Mouse (Mus musculus) frontal cortex, postnatal 10 days (tissue): ENCODE data around the gene Tex2.

Source experiments
- DNase-seq, 2 experiments: peaks; one replicate each; pipeline ENCODE4 v3.0.0; 2022; ENCODE audit warnings: low spot score in 2 of 2, mixed read lengths in 1 of 2

Tex2 gene

DNA sequence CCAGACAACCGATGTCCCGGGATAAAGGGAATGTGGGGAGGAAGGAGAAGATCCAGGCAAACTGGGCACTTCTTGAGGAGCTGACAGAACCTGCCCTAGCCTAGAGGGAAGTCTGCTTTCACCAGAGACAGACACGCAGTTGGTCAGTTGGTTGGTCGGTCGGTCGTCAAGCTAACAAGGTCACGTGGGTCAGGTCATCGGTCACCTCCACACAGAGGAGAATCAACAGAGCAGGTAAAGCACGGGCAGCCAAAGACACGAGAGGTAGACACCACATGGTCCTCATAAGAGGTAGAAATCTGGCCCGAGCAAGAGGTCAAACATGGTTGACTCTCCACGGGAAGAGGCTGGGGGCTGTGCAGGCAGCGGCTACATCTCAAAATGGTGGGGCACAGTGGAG is 70.2 kb downstream of the Tex2 start:
- no peak for DNase-seq

DNA sequence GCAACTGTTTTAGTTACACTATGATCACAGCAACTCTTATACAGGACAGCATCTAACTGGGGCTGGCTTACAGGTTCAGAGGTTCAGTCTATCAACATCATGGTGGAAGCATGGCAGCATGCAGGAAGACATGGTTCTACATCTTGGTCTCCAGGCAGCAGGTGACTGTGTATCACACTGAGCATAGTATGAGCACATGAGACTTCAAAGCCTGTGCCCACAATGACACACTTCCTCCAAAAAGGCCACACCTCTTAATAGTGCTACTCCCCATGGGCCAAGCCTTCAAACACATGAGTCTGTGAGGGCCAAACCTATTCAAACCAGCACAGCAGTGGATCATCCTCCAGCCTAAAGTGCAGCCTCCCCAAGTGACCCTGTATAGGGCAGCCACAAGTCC is 70.8 kb downstream of the Tex2 start:
- no peak for DNase-seq

DNA sequence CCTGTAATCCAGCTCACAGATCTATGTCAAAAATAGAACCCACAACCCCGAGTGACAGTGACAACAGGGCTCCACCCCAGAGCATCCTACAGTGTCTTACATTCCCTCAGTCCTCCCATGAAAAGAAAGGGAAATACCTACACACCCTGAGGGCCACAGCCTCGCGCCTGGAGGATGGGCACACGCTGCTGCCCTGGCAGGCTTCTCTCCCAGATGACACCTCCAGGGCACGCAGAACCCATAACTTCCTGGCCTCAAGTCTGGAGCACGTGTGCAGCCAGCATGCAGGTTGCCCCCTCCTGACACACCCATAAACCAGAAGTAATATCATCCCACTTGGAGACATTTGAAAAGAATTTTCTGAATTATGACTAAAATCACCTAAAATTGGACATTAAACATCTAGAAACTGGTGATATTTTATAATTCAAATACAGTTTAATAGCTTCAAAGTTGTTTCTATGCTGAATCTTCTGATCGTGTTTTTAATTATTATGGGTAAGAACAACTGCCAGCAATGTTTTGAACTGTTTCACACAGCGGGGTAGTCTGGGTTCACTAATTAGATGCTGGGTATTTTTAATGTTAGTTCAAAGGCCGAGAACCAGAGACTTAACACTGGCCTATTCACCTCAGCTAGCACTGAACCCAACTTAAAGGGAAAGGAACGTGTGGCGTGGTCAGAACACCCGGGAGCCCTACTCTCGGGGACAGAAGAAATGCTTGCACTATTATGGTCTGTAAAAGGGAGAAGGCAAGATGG is 72.5 kb downstream of the Tex2 start:
- DNase-seq: no peak

DNA sequence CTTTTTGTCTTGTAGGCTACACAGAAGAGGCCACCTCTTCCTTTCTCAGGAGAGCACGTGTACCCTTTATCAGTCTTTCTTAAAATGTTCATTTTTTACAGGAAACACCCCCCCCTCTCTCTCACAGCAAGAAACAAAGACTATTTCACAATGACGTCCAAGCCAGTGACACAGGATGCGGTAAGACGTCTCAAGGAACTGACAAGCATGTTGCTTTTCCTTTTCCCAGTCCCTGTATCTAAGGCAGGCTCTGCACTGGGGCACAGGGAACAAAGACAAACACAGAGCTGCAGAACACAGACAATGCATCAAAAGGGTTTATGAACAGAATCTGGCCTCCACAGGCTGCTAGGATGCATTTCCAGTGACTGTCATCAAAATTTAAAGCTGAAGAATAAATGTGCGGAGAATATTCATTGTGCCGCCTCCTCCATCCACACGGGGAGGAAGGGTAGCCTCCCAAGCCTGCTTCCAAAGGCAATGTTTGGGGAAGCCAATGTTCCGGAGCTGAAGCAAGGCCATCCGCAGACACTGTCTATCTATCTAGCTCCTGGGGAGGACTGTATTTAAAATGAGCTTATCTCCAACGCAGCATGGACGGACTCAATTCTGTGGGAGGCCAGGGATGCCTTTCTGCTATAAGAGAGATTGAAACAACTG is 76.8 kb downstream of the Tex2 start:
- DNase-seq: no peak

DNA sequence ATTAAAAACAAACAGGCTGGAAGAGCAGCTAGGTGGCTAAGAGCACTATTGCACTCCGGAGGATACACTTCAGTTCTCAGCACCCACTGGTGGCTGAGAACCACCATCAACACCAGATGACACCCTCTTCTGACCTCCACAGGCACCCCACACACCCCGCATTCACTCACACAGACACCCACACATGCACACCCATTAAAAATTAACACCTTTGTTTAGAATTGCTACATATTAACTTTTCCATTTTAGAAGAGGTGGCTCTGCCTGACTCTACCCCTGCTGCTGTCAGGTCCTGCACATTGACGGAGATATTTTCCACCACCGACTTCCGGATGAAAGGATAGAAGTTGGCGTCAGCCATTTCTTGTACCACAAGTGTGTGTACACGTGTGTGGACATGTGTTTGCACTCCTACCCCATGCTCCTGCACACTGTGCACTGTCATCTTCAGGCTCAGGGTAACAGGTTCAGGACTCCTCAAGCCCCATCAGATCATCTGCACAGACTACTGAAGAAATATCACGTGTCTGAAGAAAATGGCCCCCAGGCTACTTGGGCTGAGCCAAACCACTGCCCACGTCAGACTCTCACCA is 77.5 kb downstream of the Tex2 start:
- DNase-seq: no peak

DNA sequence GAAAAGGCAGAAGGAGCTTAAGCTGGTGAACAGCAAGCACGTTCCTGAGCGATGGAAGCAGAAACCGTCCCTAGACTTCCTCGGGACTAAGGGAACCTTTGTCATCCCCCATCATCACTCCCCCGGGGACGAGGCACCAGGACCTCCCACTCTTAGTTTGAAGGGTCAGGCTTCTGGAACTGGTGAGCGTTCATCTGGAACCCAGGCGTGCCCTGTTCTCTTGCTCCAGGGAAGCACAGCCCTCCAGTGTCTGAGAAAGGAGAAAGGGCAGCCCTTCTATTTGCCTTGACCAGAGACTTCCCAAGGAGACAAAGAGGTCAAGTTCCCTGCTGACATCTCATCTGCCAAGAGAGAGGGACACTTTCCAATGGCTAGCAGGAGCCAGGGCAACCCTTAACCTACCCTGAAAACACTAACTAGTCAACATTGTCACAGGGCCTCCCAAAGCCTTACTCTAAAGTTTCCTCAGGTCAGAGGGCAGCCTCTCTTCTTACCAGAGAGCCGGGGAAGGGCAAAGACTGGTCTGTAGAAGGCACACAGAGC is 80.9 kb downstream of the Tex2 start:
- DNase-seq: no peak

DNA sequence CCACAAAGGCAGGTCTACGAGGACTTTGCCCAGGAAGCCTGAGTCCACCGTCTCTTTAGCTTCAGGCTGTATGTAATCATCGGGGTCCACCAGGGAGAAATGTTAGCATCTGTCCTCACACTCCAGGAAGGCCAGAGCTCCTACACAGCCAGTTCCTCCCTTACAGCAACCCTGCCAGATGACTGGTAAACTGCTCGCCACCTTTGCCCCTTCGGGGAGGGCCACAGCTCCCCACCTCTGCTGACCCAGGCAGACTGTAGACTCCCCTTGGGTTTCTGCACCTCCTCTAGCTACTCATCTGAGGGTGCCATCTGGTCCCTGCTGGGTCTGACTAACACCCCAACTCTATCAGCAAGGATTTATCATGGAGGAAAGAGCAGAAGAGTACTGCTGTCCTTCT is 83.4 kb downstream of the Tex2 start:
- DNase-seq: no peak

DNA sequence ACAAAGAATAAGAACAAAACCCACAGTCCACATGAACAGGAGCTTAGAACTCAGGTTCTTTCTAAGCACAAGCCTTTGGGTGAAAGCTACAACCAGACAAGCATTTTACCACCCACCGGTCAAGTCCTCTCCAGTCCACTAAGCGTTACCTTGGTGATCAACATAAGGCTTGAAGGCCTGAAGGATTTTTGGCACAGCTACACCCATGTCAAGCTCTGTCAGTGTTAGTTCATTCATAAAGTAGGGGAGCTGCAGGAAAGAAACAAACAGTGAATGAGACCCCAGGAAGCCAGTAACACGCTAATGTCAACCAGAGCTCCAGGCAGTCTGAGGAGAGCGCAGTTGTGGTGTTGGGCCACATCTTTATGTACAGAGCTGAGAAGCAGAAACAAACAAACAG is 84.1 kb downstream of the Tex2 start:
- no peak for DNase-seq

DNA sequence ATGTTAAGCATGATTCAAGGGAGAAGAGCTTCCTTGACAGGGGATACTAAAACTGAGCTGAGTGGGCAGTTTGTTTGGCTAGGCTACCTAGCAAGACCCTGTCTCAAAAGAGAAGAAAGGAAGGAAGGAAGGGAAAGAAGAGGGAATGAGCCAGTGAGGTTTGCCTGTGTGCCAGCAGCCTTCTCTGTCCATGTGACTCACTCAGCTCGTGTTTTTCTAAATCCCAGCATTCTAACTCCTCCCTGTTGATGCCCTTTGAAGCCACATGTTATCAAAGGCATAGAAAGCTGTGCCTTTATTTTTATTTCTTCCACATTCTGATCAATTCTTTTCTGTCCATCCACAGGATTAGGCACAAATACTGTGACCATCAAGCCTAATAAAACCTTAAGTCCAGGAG is 85.3 kb downstream of the Tex2 start:
- no peak for DNase-seq

DNA sequence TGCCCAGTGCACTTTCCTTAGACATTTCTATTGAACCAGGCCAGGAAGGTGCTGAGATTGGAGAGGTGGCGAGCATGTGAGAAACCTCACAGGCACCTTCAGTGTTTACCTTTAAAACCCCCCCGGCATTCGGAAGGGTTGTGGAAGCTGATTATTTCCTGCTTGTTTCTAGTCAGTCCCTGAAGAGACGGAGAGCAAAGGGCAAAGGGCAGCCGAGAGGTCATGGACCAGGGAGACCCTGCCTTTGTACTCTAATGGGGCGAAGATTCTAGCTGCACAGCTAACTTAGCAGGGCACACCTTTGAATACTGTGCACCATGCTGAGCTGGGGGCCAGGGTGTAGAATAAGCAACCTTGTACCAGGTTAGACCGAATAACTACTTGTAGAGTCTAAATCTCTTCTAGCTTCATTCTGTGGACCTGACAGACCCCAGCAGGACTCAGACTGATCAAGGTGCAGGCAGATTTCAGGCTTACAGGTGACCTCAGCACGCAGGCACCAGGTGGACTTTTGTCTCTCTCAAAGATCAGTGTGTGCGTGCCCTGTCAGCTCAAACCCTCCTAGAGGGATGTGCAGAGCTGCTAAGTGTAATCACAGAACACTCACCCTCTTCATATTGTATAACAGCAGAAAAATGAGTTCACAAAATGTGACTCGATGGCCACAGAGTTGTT is 85.9 kb downstream of the Tex2 start:
- DNase-seq: no peak

DNA sequence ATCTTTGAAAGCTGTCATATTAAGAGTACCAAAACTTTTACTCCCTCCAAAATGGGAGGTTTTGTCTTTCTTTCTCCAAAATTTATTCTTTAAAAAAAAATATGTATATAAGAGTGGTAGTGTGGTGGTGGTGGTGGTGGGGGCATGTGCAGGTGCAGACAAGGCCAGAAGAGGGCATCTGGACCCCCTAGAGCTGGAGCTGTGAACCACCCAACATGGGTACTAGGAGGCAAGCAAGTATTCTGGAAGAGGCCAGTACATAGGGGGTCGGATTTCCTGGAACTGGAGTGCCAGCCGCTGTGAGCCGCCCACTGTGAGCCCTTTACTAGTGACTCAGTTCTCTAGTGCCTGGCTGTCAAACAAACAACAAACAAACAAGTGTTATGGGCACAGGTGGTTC is 90.7 kb downstream of the Tex2 start:
- no peak for DNase-seq

DNA sequence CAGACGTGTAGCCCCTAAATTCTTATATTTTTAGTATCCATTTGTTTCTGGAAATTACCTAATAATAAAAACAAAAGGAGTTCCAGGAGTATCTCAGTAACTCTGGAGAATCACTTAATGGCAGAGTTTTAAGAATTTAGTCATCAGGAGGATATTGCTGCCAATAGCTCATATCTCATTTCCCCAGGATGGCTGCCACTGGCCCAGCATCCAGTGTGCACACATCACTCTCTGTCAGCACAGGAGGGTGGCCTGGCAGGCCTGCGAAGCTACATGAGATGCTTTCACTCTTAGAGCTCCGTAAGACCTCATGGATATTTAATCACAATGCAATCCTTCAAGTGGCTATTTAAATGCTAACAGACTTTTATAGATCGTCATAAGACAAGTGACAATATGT is 91.6 kb downstream of the Tex2 start:
- DNase-seq: no peak

DNA sequence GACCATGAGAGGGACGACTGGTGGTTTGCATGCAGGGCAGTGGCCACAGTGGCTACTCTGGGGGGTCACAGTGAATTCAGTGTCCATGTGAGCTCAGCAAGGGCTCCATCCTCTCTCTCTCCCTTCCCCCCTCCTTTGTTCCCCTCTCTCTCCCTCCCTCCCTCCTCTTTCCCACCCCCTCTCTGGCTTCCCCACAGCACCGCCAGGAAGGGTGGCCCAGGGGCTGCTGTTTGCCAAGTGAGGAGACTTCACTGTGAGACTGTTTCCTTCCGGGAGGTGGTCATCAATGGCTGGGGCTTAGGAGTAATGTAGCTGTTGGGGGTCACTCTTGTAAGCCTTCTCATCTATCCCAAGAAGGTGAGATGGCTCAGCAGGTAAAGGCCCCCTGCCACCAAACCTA is 92.8 kb downstream of the Tex2 start:
- no peak for DNase-seq

DNA sequence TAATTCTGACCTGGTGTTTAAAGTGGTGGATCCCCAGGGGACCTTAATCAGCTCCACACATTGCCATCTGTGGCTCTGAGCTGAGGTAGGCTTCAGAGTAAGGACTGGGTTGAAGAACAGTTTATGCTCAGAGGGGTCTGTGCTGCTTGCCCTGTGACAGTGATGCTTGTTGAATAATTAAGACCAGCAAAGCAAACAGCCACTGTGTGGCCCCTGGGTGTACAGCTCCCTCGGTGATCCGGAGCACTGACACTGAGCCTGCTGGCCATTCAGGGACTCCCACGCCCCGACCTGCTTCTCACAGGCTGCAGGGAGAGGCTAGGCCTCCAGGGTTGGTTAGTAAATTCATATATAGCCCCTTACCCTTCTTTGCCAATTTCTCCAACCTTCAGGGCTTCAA is 93.7 kb downstream of the Tex2 start:
- DNase-seq: no peak

DNA sequence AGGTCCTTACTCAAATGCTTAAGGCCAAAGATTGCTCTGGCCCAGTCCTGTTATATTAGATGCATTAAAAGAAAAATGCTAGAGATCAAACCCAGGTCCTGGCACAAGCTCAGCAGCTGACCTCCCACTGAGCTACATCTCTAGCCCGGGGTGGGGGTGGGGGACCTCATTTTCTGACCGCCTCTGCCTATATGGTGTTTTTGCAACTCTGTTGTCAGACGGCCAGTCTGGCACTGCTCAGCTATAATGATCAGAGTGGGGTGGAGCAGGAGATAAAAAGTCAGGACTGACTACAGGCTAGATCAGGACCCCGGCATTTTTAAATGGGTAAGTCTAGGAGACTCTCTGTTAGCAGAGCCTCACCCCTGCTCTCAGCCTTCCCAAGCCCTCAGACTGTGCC is 94.8 kb downstream of the Tex2 start:
- DNase-seq: no peak

DNA sequence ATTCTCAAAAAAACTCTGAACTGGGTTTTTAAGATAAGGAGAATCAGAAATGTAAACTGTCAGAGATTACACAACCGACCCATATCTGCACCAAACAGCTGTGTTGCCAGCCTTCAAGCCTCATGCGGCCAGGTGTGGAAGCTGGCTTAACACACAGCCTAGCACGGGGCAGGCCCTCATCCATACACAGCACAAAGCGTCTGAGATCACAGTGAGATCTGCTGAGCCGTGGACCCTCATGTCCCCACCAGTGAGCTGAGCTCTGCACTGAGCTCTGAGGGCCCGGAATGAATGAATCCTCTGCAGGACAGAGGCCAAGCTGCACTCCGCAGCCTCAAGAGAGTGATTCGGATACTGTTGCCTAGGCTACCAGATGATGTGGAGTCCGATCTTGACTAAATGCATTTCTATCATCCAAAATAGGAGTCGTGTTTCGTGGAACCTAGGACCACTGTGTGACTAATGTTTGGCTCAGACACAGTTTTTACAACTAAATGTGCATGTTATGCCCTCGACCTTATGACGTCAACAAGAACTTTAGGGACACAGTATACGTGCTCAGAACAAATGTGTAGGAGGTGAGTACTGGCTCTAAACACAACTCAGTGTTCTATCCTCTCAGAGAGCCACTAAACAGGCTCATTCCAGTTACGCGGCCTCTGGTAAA is 98.0 kb downstream of the Tex2 start:
- no peak for DNase-seq

DNA sequence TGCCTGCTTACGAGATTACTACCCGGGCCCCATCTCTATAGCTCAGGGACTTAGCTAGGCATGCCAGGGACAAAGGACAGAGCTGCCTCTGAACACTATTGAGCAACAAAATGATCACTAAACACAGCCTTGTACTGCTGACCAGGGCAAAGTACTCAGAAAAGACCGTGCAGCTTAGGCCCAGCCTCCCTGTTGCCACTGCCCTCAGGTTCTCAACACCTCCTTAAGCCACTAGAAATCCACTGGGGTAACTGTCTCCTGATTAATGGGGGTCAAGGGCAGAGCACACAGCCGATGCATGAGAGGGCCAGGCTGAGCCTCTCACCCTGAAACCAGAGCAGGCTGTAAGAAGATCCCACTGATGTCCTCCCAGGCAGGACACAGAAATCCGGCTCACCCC is 98.8 kb downstream of the Tex2 start:
- DNase-seq: no peak

DNA sequence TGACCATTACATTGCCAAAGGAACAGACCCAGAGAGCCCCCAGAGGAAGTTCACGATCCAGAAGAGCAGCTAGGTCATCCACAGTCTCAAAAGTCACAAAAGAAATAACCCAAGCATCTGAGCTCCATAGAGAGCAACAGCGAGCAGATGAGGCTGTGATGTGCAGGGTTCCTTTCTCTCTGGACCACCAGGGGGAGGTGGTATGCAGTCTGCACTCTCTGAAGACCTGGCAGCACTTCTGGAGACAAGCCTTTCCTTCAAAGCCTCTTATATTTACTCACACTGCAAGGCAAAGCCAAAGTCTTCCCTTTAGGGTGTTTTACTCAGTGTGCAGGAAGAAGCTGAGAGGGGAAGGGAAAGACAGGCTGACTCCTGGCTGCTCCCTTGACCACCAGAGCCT is 100.1 kb downstream of the Tex2 start:
- peak in 1 of 2 experiments; percentile 68 for DNase-seq

DNA sequence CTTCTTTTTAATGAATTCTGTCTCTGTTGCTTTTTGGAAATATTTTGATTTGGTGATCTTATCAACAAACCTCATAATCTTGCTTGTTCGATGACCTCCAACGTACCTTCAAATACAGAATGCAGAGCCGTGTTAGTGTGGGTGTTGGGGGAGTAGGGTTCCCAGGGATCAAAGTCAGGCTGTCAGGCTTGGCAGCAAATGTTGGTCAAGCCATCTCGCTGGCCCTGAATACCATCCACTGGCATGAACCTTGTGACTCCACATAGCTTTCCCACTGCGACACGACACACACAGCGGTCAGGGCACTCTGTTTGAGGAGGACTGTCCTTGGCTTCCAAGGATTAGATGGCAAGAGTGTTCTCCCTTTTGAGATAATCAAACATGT is 101.2 kb downstream of the Tex2 start:
- DNase-seq: no peak

DNA sequence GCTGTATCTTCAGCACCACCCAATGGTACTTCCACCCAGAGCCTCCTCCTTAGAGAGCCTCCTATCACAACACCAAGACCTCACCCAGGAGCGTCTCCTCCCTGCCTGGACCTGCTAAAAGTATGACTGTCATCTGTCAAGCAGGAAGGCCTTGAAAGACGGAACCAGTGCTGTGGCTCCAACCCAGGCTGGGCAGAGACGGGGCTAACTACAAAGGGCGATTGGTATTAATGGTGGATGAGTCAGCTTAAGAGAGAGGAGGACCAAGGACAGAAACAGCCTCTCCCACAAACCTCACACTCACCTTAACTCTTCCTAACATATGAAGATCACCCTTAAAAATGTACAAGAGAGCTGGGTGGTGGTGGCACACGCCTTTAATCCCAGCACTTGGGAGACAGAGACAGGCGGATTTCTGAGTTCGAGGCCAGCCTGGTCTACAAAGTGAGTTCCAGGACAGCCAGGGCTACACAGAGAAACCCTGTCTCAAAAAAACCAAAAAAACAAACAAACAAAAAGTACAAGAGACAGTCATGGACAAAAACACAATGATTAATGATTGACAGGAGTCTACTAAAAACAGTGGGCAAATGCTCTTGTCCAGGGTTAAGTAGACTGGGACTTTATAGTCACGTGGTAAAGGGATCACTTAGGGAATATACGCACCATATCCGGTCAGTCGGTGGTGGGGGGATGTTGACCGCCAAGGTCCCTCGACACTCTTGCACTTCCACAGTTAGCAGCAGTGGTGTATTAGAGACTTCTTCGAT is 101.8 kb downstream of the Tex2 start:
- no peak for DNase-seq

DNA sequence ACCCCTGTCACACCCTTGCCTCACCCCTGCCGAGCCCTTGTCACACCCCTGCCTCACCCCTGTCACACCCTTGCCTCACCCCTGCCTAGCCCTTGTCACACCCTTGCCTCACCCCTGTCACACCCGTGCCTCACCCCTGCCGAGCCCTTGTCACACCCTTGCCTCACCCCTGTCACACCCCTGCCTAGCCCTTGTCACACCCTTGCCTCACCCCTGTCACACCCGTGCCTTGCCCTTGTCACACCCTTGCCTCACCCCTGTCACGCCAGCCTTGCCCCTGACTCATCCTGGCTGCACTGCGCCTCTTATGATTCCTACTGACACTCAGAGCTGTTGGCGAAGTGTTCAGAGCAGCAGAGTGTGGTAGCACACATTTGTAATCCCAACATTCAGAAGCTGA is 105.6 kb downstream of the Tex2 start:
- DNase-seq: no peak
